Mouse (Mus musculus) spleen, postnatal 4 days (tissue): Measurements from ENCODE around the gene Ndp.

ENCODE experiments used
- DNase-seq, 2 experiments: peaks; one replicate each; pipeline ENCODE4 v3.0.0; 2022; ENCODE audit warnings: low spot score in 2 of 2

The Ndp gene

DNA sequence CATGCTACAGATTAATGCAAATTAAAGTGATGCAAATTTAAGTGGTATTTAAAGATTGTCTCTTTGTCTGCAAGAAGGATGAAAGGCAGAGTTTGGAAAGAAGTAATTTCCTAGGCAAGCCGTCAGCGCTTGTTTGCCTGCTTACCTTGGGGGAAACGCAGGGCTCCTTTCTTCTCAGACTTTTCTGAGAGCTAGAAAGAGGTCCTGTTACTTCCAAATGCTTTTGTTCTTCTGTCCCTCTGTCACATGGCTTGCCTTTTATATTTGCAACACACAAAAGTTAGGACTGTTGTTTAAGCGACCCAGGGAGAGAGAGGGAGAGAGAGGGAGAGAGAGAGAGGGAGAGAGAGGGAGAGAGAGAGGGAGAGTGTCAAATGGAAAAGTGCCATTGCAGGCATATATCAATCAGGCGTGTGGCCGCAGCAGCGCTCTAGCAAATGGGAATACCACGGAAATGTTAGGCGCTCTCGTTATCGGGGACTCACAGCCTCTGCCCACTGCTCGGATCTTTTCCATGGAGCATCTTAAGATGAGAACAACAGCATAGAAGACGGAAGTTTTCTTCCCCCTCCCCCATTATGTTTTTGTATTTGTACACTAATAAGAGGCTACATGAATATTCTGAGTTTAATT, at the start of gene Ndp:
Gene Ndp, minus strand, starts transcription at position 534 of the 633 bp plus-strand sequence.
- DNase-seq, result no peak

DNA sequence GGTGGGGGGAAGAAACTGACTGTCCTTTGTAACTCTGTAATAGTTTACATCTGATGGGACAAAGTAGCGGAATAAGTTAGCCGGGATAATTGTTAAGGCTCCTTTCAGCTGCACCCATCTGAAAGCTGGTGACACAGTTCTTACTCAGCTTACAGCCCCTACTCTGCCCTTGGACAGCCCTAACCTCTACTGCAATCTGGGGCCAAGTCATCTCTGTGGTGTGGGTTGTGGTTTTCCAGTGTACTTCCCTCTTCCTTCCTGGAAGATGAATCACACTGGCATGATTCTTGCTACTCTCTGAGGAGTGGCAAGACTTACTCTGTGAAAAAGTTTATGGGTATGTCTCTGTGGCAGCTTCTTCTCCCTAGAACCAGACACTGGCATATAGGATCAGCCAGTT, 43.2 kb upstream of the Ndp start:
- DNase-seq, result no peak

GRCm38 (mm10) chrX:16918006-16918405, 6.4 kb upstream of the Ndp start:
- no peak for DNase-seq

GRCm38 (mm10) chrX:16913118-16913517, 1.5 kb upstream of the Ndp start:
- no peak for DNase-seq

GRCm38 (mm10) chrX:16911911-16912310, 337 bp upstream of the Ndp start:
- DNase-seq, result no peak

DNA sequence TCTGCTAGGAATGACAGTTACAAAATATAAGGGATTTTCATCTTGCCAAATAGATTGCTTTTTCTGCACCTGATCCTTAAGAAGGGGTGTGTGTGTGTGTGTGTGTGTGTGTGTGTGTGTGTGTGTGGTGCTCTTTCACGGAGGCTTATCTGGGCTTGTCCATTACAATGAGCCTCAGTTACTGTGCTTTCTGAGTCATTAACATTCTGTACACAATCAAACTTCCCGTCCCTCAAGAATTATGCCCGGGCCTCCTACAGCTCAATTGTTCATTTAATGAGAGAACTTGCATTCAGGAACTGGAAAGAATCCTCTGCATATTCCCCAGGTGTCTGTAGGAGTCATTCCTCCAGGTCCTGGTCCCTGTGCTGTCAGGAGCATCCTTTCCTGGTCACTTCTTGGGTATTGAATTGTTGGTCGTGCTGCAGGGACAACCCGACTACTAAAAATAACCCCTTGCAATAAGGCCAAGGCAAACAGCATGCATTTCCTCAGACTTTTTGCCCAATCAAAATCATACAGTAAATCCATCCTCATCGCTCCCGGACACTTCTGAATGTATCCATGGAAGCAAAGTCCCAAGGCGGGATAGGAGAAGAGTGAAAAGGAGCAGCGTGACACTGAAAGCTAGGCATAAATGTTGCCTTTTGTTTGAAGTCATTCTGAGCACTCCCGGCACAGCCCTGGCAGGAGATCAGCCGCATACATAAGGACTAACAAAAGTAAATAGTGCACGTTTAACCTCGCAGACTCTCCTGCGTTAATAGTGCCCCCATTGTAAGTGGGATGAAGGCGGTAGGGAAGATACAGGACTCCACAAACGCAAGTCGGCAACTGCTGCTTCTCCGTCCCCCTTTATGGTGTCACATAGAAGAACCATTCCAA, 1.1 kb downstream of the Ndp start:
- no peak for DNase-seq

DNA sequence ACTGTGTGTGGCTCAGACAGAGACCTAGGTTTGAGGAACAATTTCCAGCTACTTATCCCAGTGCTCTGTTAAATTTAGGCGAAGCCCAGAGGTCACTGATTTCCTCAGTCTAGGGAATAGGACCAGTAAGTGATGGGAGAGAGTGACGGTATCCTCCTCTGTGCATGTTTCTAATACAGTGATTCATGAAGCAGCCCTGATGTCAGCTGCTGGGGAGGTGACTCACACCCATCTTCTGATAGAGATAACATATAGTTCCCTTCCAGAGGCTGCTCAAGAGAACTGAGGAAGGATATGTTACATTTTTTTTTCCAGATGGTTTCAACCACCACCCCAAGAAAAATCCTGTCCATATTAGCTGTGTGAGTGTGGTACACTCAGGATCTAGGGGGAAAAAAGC, 2.9 kb downstream of the Ndp start:
- DNase-seq, result no peak

- no peak for DNase-seq
These were observed 4.0 kb downstream of the Ndp start for GRCm38 (mm10) chrX:16907554-16907953.

DNA sequence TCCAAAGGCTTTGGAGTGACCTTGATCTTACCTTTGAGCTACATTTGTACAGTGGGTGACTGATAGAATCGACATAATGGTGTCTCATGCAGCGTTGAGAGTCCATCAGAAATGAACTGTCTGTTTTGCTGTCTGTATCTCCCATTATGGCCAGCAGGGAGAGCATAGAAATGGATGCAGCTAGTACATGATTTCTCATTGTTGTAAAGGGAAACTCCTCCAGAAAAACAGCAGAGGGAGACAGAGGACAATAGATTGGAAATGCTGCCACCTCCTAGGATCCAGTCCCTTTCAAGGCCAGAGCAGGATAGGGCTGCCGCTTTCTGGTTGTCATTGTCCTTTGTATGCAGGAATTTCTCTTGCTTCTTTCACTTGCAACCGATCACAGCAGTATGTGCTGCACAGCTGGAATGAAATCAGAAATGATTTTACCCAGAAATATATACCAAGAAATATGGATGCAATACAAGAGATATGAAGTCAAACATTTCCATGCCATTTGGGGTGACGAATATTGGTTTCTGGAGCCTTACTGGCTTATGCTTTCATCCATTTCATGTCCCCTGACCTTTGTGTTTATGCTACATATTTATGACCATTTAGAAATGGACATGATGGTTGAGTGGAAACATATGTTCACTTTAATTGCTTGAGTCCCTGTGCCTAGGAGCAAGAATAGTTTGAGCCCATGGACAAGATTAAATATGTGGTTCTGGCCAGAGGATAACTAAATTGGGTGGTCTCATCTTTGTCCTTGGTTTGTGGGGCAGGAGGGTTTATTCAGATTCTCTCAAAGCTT, 17.0 kb downstream of the Ndp start:
- no peak for DNase-seq

- no peak for DNase-seq
These were observed 43.8 kb downstream of the Ndp start for GRCm38 (mm10) chrX:16867640-16868314.

GRCm38 (mm10) chrX:16860244-16860643, 51.3 kb downstream of the Ndp start:
- no peak for DNase-seq

GRCm38 (mm10) chrX:16846034-16846433, 65.5 kb downstream of the Ndp start:
- DNase-seq, result no peak

GRCm38 (mm10) chrX:16841443-16841842, 70.1 kb downstream of the Ndp start:
- no peak for DNase-seq

- DNase-seq, result no peak
These were observed 74.3 kb downstream of the Ndp start for GRCm38 (mm10) chrX:16837293-16837692.

GRCm38 (mm10) chrX:16836488-16837082, 75.0 kb downstream of the Ndp start:
- DNase-seq, result no peak
